Mouse (Mus musculus) T-helper 17 cell (primary cell): ENCODE measurements around the gene Btbd16.

Experiments used
- in situ Hi-C, 2 experiments: fragments of 300-600 bp; cut with MboI, MseI; formaldehyde crosslinking; loops; 1 replicate in 1 of 2; 2 replicates in 1 of 2; pipeline ENCODE4 v1.15.1; 2025; ENCODE audit warnings: high pct_unique_total_duplicates in 2 of 2

The Btbd16 gene

DNA sequence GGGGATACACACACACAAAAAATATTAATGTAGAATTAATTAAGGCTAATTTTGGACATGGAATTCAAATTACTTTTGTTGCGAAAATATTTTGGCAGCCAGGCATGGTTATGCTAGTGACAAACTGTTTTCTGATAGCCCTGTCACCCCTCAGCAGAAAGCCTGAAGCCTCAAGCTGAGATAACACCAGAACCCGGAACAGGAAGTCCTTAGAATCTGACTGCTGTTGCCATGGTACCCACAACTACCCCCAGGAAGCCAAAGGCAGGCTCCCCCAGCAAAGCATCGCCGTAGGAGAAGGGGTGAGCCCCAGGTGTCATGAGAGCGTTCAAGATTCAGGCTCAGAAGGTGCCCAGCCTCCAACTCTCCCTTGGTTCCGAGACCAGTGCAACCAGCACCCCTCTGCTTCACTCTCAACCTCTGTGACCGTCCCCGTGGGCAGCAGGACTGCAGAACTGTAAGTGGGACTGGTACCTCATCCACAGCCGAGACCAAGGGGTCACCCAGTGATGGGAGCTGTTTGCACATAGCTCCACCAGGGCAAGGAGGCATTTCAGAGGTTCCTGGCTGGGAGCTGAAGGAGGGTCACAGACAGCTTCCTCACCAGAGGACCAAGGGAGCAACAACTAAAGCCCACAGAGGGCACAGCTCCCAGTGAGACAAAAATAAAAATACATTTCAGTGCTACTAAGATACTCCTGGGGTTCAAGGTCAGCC, at the start of gene Btbd16:
TSS of gene Btbd16 (plus strand) at position 156 of the 717 bp plus-strand sequence.
- in situ Hi-C loops, result loop anchor here (5.0 kb wide), 3 partner anchors 83 to 143 kb away; no protein-coding TSS in a partner anchor

DNA sequence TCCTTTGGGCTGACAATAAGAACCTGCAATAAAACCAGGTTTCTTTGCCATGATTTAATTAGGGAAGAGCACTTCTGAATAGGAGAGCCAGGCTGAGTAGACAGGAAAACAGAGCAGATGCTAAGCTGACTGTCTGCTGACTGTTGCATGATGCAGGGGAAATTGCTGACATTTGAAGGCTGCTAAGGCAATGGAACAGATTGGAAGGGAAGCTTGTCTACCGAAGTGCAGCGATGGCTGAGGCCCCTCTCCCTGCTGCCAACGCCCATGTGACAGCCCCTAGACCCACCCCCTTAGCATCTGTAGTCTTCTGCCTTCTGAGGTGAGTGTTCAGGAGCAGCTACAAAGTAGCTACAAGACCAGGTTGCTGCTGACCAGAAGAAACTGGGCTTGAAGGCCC, 47.7 kb upstream of the Btbd16 start:
- in situ Hi-C loops, result no loop called here

- in situ Hi-C loops, result no loop called here
These were observed 47.0 kb upstream of the Btbd16 start for GRCm38 (mm10) chr7:130726724-130727422.

DNA sequence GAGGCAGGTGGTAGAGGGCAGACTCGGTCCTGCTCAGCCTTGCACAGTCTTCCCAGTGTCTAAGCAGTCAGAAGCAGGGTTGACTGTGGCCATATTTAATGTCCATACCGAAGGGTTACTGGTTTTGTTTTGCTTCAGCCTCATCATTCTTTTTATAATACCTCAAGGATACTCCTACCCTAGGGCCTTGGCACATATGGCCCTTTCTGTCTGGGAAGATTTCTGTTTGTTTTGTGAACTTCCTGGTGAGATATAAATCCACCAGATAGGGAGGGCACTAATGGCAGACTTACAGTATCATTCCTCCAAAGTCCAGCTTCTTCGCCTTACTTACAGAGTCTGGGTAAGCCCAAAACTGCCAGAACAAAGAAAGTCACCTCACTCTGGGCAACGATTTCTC, 46.3 kb upstream of the Btbd16 start:
- in situ Hi-C loops, result no loop called here

- in situ Hi-C loops, result no loop called here
These were observed 42.1 kb upstream of the Btbd16 start for GRCm38 (mm10) chr7:130731792-130732191.

- in situ Hi-C loops, result no loop called here
These were observed 41.0 kb upstream of the Btbd16 start for GRCm38 (mm10) chr7:130732908-130733307.

- in situ Hi-C loops, result no loop called here
These were observed 40.4 kb upstream of the Btbd16 start for GRCm38 (mm10) chr7:130733423-130733822.

- in situ Hi-C loops, result no loop called here
These were observed 39.6 kb upstream of the Btbd16 start for GRCm38 (mm10) chr7:130734195-130734787.

DNA sequence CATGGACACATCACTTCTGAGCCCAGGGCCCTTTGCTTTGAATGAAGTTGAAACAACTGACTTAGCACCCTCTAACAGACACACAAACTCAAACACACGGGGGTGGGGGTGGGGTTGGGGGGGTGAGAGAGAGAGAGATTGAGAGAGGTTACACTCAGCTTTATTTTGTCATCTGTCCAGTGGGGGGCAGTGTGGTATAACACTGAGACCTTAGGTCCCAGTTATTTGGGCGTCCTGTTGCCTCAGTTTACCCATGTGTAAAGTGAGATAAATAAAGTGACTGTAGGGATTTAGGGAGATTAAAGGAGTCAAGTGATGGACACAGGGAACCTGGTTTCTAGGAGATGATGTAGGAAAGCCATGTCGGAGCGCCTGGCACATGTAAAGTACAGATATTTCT, 32.8 kb upstream of the Btbd16 start:
- in situ Hi-C loops, result no loop called here

DNA sequence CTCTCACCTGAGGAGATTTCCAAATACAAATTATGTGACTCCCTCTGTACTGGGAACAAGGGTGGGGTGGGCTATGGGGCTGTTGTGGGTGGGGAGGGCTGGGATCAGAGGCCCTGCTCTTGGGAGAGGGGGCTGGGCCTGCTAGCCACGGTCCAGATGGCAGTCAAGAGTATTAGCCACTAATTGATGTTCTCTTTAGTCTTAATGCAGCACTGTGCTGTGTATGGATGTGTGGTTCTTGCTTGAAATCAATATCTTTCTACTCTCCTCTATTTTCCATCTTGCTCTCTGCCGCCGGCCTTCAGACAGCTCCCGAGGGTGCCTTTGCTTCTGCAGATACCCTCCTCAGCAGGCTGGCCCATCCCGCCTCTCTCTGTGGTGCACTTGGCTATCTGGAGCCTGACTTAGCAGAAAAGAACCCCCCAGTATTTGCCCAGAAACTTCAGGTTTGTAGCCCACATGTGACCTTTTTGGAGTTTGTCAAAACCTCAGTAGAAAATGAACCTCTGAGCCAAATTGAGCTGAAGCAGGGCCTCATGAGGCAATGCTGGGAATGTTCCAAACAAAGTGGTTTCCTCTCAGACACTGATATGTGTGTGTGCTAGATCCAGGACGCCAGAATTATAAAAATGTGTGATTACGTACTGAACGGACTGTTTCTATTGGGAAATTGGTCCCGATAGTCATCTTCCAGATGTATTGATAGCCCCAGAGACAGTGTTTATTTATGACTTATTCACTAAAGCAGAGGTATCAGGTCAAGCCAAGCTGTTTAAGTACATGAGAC, 30.4 kb upstream of the Btbd16 start:
- in situ Hi-C loops, result no loop called here

DNA sequence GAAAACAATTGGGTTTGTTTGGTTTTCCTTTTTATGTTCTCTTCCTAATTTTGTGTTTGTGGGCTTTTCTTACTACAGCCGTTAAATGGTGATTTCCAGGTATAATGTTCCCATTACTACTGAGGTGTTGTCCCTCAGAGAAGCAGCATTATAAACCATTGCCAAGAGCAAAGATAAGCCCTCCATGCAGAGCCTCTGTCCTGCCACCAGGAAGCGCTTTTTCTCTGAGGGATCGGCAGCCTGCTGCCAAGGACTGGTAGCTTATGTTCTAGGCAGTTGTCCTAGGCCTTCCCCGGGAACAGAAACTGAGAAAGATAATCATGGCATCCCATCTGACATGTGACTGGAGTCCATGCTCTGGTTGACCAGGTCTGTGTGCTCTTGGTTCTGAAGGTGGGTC, 24.7 kb upstream of the Btbd16 start:
- in situ Hi-C loops, result no loop called here

- in situ Hi-C loops, result loop anchor here in 1 of 2 experiments (5.0 kb wide), 1 partner anchor 54 kb away; no protein-coding TSS in a partner anchor
These were observed 22.9 kb upstream of the Btbd16 start for GRCm38 (mm10) chr7:130750752-130751490.

DNA sequence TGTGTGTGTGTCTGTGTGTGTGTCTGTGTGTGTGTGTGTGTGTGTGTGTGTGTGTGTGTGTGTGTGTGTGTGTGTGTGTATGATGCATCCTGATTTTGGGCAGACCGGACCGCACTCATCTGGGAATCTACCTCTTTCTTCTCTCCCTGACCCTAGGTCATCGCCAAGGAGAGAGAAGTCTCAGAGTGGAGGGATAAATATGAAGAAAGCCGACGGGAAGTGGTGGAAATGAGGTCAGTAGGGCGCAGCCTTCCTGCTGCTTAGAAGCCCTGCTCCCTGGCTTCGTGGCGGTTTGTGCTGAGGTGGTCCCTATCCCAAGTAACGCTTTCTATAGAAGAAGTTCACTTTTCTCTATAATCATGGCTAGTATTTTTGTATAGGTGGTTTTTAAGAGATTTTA, 22.2 kb upstream of the Btbd16 start:
- in situ Hi-C loops, result loop anchor here in 1 of 2 experiments (5.0 kb wide), 1 partner anchor 54 kb away; no protein-coding TSS in a partner anchor

DNA sequence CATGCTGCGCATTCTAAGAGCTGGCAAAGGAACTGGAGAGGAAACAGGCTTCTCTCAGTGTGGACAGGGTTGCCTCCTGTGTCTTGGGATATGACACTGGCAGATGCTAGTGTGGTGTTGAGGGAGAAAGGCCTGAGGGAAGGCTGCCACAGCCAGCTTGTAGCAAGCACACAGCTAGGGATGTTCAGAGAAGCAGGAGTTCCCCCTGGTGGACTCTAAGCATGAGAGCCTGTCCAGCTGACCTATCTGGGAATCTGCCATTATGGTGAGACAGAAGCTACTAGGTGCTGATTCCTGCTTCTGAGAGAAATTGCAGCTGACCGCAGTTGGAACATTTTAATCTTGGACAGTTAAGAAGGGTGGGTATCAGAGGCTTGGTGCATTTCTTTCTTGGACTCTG, 19.1 kb upstream of the Btbd16 start:
- in situ Hi-C loops, result loop anchor here in 1 of 2 experiments (5.0 kb wide), 1 partner anchor 57 kb away; no protein-coding TSS in a partner anchor

DNA sequence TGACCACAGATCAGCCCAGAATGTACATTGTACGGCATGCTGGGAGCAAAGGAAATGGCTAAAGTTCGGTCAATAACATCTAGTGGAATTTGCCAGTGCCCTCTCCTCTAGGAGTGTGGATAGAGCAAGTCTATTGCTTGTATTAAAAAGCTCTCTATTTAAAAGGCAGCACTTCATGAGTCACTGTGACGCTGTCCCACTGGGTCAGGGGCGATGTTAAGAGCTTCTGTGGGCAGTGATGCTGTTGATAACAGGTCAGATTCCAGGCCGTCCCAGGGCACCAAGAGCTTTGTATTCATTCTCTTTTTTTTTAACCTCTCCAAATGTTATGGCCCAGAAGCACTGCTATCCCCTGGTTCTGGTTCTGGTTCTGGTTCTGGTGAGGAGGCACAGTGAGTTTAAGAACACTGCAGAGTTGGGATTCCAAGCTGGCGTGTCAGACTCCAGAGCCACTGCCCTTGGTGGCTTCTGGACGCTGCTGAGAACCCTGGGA, 17.5 kb upstream of the Btbd16 start:
- in situ Hi-C loops, result no loop called here

DNA sequence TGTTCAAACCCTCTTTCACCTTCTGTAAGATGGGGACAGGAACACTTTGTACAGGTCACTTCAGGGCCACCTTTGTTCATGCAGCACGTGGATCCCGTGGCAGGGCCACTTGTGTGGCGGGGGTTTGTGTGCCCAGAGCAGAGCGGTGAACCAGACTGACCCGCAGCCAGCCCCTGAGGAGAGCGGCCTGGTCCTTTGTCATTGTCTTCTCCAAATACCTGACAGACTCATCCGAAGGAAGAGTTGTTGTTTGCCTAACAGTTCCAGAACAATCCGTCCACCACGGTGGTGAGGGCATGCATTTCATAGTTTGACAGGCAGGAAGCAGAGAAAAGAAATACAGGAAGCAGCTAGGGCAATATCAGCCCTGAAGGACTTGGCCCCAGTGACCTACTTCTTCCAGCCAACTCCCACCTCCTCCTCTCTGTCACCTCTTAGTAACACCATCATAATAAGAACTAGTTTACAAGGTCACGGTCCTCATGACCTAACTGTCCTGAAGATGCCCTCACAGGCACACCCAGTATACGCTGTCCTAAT, 16.5 kb upstream of the Btbd16 start:
- in situ Hi-C loops, result no loop called here

- in situ Hi-C loops, result no loop called here
These were observed 11.6 kb upstream of the Btbd16 start for GRCm38 (mm10) chr7:130762071-130762897.

GRCm38 (mm10) chr7:130764160-130764559, 9.7 kb upstream of the Btbd16 start:
- in situ Hi-C loops, result no loop called here

DNA sequence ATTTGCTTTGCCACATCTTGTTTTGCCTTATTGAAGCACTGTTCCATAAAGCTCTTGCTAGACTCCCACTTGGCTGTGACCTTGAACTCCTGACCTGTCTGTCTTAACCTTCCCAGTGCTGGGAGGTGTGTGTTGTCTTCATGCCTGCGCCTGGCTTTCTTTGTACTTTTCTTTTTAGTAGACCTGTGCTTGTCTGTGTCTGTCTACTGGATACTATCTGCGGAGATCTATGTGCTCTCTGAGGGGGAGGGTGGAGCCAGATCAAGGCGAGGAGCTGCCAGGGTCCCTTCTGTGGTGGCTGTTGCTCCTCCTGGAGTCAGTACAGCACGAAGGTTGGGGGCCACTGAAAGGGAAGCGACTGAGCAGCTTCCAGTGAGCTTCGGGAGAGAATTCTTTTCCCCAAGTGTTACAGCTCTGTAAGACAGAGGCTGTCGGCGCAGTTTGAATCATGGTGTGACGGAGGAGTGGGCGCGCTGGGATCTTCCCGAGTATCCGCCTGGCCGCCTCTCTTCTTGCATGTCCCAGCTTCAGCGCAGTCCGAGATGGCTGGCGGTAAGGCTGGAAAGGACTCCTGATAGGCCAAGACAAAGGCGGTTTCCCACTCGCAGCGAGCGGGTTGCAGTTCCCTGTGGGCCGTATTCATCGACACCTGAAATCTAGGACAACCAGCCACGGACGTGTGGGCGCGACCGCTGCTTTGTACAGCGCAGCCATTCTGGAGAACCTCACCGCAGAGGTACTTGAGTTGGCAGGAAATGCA, 7.3 kb upstream of the Btbd16 start:
- in situ Hi-C loops, result no loop called here
